Mouse (Mus musculus) fibroblast of lung, adult 2 months (primary cell): Measurements from ENCODE around the gene Cpsf7.
"Not testable (repeated sequence)": the region's sequence is repeated elsewhere in the genome, so short reads cannot be mapped to it uniquely, and the experiment has no call there.

Experiments
- DNase-seq: peaks from one replicate; pipeline ENCODE4 v3.0.0-alpha.2; 2011; ENCODE audit warnings: low read depth

Gene Cpsf7

GRCm38 (mm10) chr19:10525106-10525901 is at the start of gene Cpsf7:
Gene Cpsf7 (plus strand): TSS chr19:10525266.
- DNase-seq: peak; percentile 54

GRCm38 (mm10) chr19:10479541-10479940 is 45.5 kb upstream of the Cpsf7 start:
- DNase-seq: no peak

GRCm38 (mm10) chr19:10482703-10483102 is 42.4 kb upstream of the Cpsf7 start, which contains the start of gene Ppp1r32:
Gene Ppp1r32 (minus strand): TSS chr19:10482928.
- no peak for DNase-seq

GRCm38 (mm10) chr19:10486264-10486738 is 38.8 kb upstream of the Cpsf7 start:
- peak; percentile 37 for DNase-seq

GRCm38 (mm10) chr19:10495670-10496069 is 29.4 kb upstream of the Cpsf7 start:
- DNase-seq: no peak

GRCm38 (mm10) chr19:10496976-10497375 is 28.1 kb upstream of the Cpsf7 start:
- no peak for DNase-seq

- DNase-seq: peak; percentile 61
Observed at GRCm38 (mm10) chr19:10497512-10498160, 27.4 kb upstream of the Cpsf7 start.

- DNase-seq: no peak
Observed at GRCm38 (mm10) chr19:10500581-10500980, 24.5 kb upstream of the Cpsf7 start.

GRCm38 (mm10) chr19:10502571-10502970 is 22.5 kb upstream of the Cpsf7 start:
- no peak for DNase-seq

GRCm38 (mm10) chr19:10510759-10511330 is 14.2 kb upstream of the Cpsf7 start:
- DNase-seq: peak; percentile 54

GRCm38 (mm10) chr19:10520355-10520754 is 4.7 kb upstream of the Cpsf7 start:
- no peak for DNase-seq

- no peak for DNase-seq
Observed at GRCm38 (mm10) chr19:10521926-10522325, 3.1 kb upstream of the Cpsf7 start.

- DNase-seq: no peak
Observed at GRCm38 (mm10) chr19:10523483-10524080, 1.5 kb upstream of the Cpsf7 start.

- DNase-seq: no peak
Observed at GRCm38 (mm10) chr19:10524784-10525105, 321 bp upstream of the Cpsf7 start.

- DNase-seq: peak; percentile 12
Observed at GRCm38 (mm10) chr19:10525910-10526309, 844 bp downstream of the Cpsf7 start, which contains the start of gene Sdhaf2. Gene Sdhaf2 (minus strand): TSS chr19:10526142.

- DNase-seq: no peak
Observed at GRCm38 (mm10) chr19:10530082-10530481, 5.0 kb downstream of the Cpsf7 start.

GRCm38 (mm10) chr19:10539454-10539853 is 14.4 kb downstream of the Cpsf7 start:
- DNase-seq: no peak

- DNase-seq: no peak
Observed at GRCm38 (mm10) chr19:10555624-10556510, 30.8 kb downstream of the Cpsf7 start, which contains the start of gene Tmem216. Gene Tmem216 (minus strand): TSS chr19:10556238.

- DNase-seq: no peak
Observed at GRCm38 (mm10) chr19:10557001-10557400, 31.9 kb downstream of the Cpsf7 start.

- no peak for DNase-seq
Observed at GRCm38 (mm10) chr19:10557430-10557829, 32.4 kb downstream of the Cpsf7 start.

GRCm38 (mm10) chr19:10557837-10558375 is 32.8 kb downstream of the Cpsf7 start:
- not testable (repeated sequence) for DNase-seq
